Mouse (Mus musculus) lung, postnatal 0 days (tissue): ENCODE results near the gene Gm42417.

Experiments used
- CTCF ChIP-seq: IDR thresholded peaks from 2 replicates; pipeline ENCODE4 v1.5.1; 2016; ENCODE audit warnings: antibody characterized with exemption, mild to moderate bottlenecking
- EP300 ChIP-seq: IDR thresholded peaks from 2 replicates; pipeline ENCODE4 v1.6.1; 2016; ENCODE audit warnings: antibody characterized with exemption, mild to moderate bottlenecking, control low read depth

- TF ChIP-seq CTCF (no peak), EP300 (no peak)
These were observed 20.7 kb upstream of the Gm42417 start for GRCm38 (mm10) chr1:36559888-36560287.
